Mouse (Mus musculus) G1E (cell line): Measurements from ENCODE around the gene Kat8.

Experiments
- CTCF ChIP-seq: IDR thresholded peaks from 2 replicates; pipeline ENCODE4 v1.5.1; 2012; ENCODE audit warnings: low read depth, low read length, inconsistent platforms, mixed read lengths
- GATA1 ChIP-seq: IDR thresholded peaks from 2 replicates; pipeline ENCODE4 v1.6.1; 2012; ENCODE audit warnings: borderline replicate concordance, low read length, inconsistent platforms, mixed read lengths
- TAL1 ChIP-seq: conservative IDR thresholded peaks from 2 replicates; pipeline ENCODE4 v1.6.1; 2012; ENCODE audit warnings: low read depth, low read length, inconsistent platforms, mixed read lengths

DNA sequence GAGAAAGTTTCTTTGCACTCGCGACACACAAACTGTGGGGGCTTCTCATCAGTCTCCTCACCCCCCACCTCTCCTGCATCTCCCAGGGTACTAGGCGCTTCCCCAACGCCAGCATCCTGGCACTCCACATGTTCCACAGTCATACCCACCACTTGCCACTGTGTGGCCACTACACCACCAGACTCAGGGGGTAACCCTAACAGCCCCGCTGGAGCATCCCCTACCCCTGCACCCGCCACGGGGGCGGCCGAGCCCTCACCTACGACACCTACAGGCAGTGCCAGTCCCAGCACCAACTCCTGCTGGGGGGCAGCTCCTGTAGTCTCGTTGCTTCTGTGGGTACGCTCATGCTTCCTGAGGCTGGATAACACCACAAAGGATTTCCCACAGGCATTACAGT, 45.9 kb upstream of the Kat8 start:
- TF ChIP-seq TAL1: no peak
- no peak for TF ChIP-seq CTCF
- no peak for TF ChIP-seq GATA1
